Mouse (Mus musculus): Measurements from ENCODE around the gene Nol4l.

- TF ChIP-seq GATA1 (IDR thresholded peaks at IDR 0.05; ENCODE audit: borderline replicate concordance, low read length) (no peak), FLI1 (IDR thresholded peaks at IDR 0.05; ENCODE audit: low read length) (no peak)
Measured at GRCm38 (mm10) chr2:153526850-153527530, 2.8 kb downstream of the Nol4l start.

All from megakaryocyte, embryonic 14.5 days (primary cell).